Mouse (Mus musculus) gastrocnemius, adult 18-20 months (tissue): ENCODE measurements at regions not wholly inside any gene's neighbourhood (a gene's known extent, or its start where the extent isn't known, plus 50 kb on each side); places are given as distances from the start of the nearest gene placed in this dataset.
A peak's percentile ranks its signal among the peaks of the same experiment; 100 is the strongest.

Source experiments
- DNase-seq: peaks from one replicate; pipeline ENCODE4 v3.0.0; 2021; ENCODE audit warnings: low spot score

GRCm38 (mm10) chr10:66931505-66931904 is 164.4 kb upstream of the Jmjd1c start:
- DNase-seq, result peak; percentile 59

DNA sequence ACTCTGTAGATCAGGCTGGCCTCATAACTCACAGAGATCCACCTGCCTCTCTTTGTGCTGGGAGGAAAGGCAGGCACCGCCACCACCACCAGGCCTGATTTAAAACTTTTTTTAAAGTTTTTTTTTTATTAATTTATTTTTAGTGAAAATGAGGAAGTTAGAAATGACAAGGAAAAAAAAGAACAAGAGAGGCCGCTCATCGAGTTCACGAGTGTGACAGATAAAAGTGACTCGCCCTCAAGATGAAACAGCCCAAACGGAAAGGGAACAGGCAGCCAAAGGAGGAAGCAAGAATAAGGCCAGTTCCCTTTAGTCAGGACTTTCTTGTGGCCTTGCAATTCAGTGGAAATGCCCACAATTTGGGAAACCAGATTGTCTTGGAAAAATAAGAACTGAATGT is 163.4 kb upstream of the Jmjd1c start:
- no peak for DNase-seq

- no peak for DNase-seq
Observed at GRCm38 (mm10) chr10:66933689-66934088, 162.2 kb upstream of the Jmjd1c start.

- no peak for DNase-seq
Observed at GRCm38 (mm10) chr10:66935731-66936130, 160.2 kb upstream of the Jmjd1c start.

GRCm38 (mm10) chr10:66937116-66937515 is 158.8 kb upstream of the Jmjd1c start:
- no peak for DNase-seq

DNA sequence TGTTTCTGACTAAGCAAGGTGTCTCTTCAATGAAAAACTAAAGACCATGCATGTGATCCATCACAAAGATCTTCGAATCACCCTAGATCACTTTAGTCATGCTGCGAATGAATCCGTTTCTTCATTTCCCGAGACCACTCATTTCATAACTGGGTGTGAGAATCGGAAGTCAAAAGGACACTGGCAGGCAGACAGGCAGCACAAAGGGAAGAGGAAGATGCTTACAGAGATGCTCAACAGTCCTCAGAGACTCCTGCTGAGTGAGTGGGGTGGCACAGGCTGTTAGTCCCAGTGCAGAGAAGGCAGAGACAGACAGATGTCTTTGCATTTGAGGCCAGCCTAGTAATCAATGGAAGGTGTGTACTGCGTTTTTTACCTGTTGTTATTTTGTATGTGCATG is 155.6 kb upstream of the Jmjd1c start:
- no peak for DNase-seq

DNA sequence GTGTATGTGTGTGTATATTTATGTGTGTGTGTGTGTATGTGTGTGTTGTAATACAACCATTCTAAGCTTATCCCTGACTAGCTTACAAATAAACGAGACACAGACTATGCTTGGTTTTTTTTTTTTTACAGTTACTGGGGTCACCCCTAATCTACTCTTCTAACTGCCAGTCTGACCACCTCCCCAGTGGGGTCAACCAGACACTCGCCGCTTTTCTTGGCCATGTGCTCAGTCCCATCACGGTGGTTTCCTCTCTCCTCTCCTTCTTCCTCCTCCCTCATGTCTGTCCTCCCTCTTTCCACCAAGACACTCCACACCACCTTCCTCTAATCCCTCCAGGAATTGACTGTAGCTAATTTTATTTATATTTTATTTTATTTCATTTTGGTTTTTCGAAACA is 155.0 kb upstream of the Jmjd1c start:
- DNase-seq, result no peak

DNA sequence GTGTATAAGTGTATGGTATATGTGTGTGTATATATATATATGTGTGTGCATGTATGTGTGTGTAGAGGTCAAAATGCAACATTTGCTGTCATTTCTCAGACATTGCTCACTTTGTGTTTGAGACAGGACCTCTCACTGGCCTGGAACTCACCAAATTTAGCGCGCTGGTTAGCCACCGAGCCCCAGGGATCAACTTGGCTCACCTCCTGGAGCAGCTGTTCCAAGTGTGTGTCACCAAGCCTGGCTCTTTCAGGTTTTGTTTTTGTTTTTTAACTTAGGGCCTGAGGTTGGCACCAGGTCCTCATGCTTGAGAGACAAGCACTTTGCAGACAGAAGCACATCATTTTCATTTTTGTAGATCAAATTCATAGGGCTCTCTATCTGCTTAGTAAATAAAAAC is 154.0 kb upstream of the Jmjd1c start:
- DNase-seq, result peak; percentile 58

- DNase-seq, result peak; percentile 32
Observed at GRCm38 (mm10) chr10:66943875-66944274, 152.1 kb upstream of the Jmjd1c start.

- DNase-seq, result no peak
Observed at GRCm38 (mm10) chr10:66946161-66946560, 149.8 kb upstream of the Jmjd1c start.

- DNase-seq, result no peak
Observed at GRCm38 (mm10) chr10:66948329-66948728, 147.6 kb upstream of the Jmjd1c start.

DNA sequence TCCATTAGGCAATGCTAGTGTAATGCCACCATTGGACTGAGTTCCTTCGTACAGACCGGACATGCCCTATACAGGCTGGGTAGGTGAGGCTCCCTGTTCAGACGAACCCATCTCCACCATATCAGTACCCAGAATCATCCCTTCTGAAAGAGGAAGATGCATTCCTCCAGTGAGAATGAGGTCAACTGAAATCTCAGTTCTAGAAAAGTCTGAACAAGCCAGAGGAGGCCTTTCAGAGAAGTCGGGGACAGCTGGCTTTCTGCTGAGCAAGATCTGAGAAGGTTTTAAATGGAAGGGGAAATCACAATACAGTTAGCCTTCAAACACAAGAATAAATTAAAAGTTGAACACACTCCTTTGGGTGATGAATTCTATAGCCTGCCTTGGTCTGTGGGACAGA is 145.5 kb upstream of the Jmjd1c start:
- DNase-seq, result no peak

DNA sequence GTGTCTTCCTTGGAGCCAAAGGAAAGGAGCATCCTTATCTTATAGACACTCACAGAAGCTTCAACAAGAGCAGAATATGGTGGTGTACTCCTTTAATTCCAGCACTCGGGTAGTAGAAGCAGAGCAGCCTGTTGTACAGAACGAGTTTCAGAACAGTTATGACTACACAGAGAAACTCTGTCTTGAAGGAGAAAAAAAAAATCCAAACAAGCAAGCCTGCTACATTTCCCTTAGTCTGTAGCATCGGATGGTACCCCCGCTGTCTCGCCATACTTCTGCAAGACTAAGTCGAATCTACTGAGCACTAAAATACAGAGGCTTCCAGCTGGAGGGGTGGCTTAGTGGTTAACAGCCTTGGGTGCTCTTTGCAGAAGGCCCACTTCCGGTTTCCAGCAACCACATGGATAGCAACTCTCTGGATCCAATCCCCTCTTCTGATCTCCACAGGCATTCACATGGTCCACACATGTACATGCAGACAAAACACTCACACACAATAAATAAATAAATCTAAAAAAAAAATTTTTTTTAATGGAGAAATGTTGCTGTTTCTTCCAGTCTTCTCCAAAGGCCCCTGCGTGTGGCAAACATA is 144.6 kb upstream of the Jmjd1c start:
- DNase-seq, result no peak

GRCm38 (mm10) chr10:66951935-66952334 is 144.0 kb upstream of the Jmjd1c start:
- no peak for DNase-seq

DNA sequence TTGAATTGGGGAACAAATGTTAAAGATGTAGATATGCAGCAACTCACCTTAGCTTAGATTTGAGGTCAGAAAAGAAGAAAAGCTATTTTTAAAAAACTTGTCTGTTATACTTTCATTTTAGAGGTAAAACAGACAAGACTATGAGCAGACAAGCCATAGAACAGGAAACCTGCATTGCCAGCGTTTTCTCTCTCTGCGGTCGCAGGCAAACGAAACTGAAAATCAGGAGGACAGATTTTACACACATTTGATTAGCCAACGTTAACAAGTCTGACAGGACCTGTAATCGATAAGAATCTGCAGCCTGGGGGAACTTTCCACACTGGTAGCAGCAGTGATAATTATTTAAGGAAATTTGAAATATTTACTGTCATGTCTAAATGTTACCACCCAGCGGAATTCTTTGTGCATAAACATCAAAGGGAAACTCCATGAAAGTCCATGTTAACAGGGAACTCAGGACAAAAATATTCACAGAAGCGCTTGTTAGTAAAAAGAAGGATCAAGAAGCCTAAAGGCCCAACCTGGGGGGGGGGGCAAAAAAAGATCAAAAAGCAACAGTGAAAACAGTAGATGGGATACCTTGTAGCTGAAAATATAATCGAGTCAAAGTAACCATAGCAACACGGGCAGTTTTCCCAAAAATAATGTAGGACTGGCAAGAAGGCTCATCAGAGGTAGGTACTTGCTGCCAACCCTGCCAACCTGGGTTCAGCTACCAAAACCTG is 142.5 kb upstream of the Jmjd1c start:
- DNase-seq, result no peak

- no peak for DNase-seq
Observed at GRCm38 (mm10) chr10:66953976-66954505, 141.9 kb upstream of the Jmjd1c start.

DNA sequence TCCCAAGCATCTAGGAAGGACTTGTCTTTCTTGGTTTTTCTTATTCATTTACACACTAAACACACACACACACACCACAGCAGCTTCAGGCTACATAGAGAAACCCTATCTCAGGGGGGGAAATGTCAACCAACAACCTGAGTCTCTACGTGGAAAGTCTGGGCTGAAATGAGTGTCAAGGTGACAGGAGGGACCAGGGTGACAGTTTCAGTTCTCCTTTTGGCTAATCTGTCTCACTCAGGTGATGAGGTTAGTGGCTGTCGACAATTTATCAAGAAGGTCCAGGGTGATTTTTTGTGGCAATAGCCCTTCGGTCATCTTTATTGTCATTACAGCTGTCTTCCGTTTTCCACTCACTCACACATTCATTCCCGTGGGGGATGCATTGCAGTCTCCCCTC is 140.5 kb upstream of the Jmjd1c start:
- DNase-seq, result no peak

- no peak for DNase-seq
Observed at GRCm38 (mm10) chr10:66956619-66957018, 139.3 kb upstream of the Jmjd1c start.

DNA sequence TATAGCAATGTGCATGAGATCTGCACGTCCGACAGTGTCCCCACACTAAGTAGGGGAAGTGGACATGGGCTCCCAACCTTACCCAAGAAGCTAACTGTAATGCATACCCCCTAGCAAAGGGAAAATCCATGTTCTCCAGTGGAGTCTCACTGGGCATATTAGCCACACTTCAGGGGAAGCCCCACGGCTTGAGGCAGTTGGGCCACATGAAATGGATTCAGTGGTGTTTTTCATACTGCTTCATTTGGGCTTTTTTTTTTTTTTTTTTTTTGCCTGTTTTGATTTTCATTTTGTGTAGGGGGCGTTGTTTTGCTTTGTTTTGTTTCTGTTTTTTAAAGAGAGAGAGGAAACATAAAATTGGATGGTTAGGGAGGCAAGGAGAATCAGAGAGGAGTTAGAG is 138.6 kb upstream of the Jmjd1c start:
- no peak for DNase-seq
